Mouse (Mus musculus) MEL (cell line): ENCODE results near the gene Cstf2. TPM values are rescaled to one million over a fixed set of nuclear protein-coding genes. Genes with fewer than 3 reads are reported as not detected.

ENCODE experiments used
- DNase-seq: peaks from one replicate; pipeline ENCODE4 v3.0.0; 2011; ENCODE audit warnings: low read depth, low spot score
- H3K27ac ChIP-seq: 2 replicates; pipeline ENCODE4 v1.5.1; 2012; ENCODE audit warnings: low read depth, mild to moderate bottlenecking, control low read depth, low read length, moderate library complexity; ENCODE audit not compliant: control insufficient read depth
- H3K27me3 ChIP-seq, 2 experiments: fragments of 150-350 bp in 1 of 2; sonication (generic) in 1 of 2; 2 replicates each; pipeline ENCODE4 v1.6.1; 2012; ENCODE audit warnings: low read length in 2 of 2, mild to moderate bottlenecking in 2 of 2, improper control_type of control experiment in 1 of 2, moderate library complexity in 1 of 2; ENCODE audit not compliant: insufficient read depth in 2 of 2, control insufficient read depth in 1 of 2
- H3K36me3 ChIP-seq, 2 experiments: 2 replicates each; pipeline ENCODE4 v1.6.1; 2012 to 2014; ENCODE audit warnings: low read length in 2 of 2, improper control_type of control experiment in 1 of 2, inconsistent platforms in 1 of 2, mild to moderate bottlenecking in 1 of 2; ENCODE audit not compliant: insufficient read depth in 2 of 2, control insufficient read depth in 1 of 2
- H3K4me1 ChIP-seq, 2 experiments: fragments of 150-350 bp in 1 of 2; sonication (generic) in 1 of 2; 2 replicates each; pipeline ENCODE4 v1.6.1; 2012; ENCODE audit warnings: low read length in 2 of 2, improper control_type of control experiment in 1 of 2, mild to moderate bottlenecking in 1 of 2; ENCODE audit not compliant: insufficient read depth in 2 of 2, control insufficient read depth in 1 of 2
- H3K4me3 ChIP-seq, 2 experiments: fragments of 150-350 bp in 1 of 2; sonication (generic) in 1 of 2; 2 replicates each; pipeline ENCODE4 v1.5.1; 2012; ENCODE audit warnings: low read depth in 2 of 2, low read length in 2 of 2, mild to moderate bottlenecking in 2 of 2, moderate library complexity in 2 of 2, control low read depth in 1 of 2, improper control_type of control experiment in 1 of 2; ENCODE audit not compliant: control insufficient read depth in 1 of 2, insufficient read depth in 1 of 2
- H3K79me2 ChIP-seq: 2 replicates; pipeline ENCODE4 v1.6.1; 2012; ENCODE audit warnings: mild to moderate bottlenecking, low read length, moderate library complexity; ENCODE audit not compliant: control insufficient read depth, poor library complexity, insufficient read depth
- H3K9ac ChIP-seq: 2 replicates; pipeline ENCODE4 v1.6.1; 2012; ENCODE audit warnings: low read depth, mild to moderate bottlenecking, control low read depth, low read length, moderate library complexity; ENCODE audit not compliant: control insufficient read depth, poor library complexity, severe bottlenecking
- H3K9me3 ChIP-seq: fragments of 150-350 bp; sonication (generic); replicated peaks from 2 replicates; pipeline ENCODE4 v1.6.1; 2012; ENCODE audit warnings: mild to moderate bottlenecking, low read length, improper control_type of control experiment, moderate library complexity; ENCODE audit not compliant: insufficient read depth
- CHD1 ChIP-seq: IDR thresholded peaks from 2 replicates; pipeline ENCODE4 v1.6.1; 2012; ENCODE audit warnings: low read depth, mild to moderate bottlenecking, inconsistent platforms, low read length, improper control_type of control experiment
- CHD2 ChIP-seq: IDR thresholded peaks from 2 replicates; pipeline ENCODE4 v1.6.1; 2011; ENCODE audit warnings: low read length, improper control_type of control experiment
- CTCF ChIP-seq, 3 experiments: IDR thresholded peaks in 2 of 3; conservative IDR thresholded peaks in 1 of 3; 2 replicates each; pipeline ENCODE4 v1.5.1; 2011 to 2012; ENCODE audit warnings: low read length in 3 of 3, low read depth in 2 of 3, mild to moderate bottlenecking in 2 of 3, improper control_type of control experiment in 1 of 3, inconsistent platforms in 1 of 3, mixed read lengths in 1 of 3, moderate library complexity in 1 of 3; ENCODE audit not compliant: control insufficient read depth in 1 of 3, insufficient read depth in 1 of 3, poor library complexity in 1 of 3, severe bottlenecking in 1 of 3
- E2F4 ChIP-seq: IDR thresholded peaks from 2 replicates; pipeline ENCODE4 v1.6.1; 2011; ENCODE audit warnings: low read depth, low read length, improper control_type of control experiment, borderline replicate concordance
- ELF1 ChIP-seq: IDR thresholded peaks from 2 replicates; pipeline ENCODE4 v1.6.1; 2014; ENCODE audit warnings: low read depth, mild to moderate bottlenecking, inconsistent platforms, low read length, improper control_type of control experiment, moderate library complexity
- ETS1 ChIP-seq: IDR thresholded peaks from 2 replicates; pipeline ENCODE4 v1.6.1; 2012; ENCODE audit warnings: low read depth, mild to moderate bottlenecking, inconsistent platforms, low read length, improper control_type of control experiment, moderate library complexity
- JUND ChIP-seq: IDR thresholded peaks from 2 replicates; pipeline ENCODE4 v1.6.1; 2011; ENCODE audit warnings: low read depth, mild to moderate bottlenecking, improper control_type of control experiment, low read length
- MAX ChIP-seq: IDR thresholded peaks from 2 replicates; pipeline ENCODE4 v1.6.1; 2011; ENCODE audit warnings: low read length, improper control_type of control experiment
- MAZ ChIP-seq: IDR thresholded peaks from 2 replicates; pipeline ENCODE4 v1.6.1; 2012; ENCODE audit warnings: low read depth, mild to moderate bottlenecking, inconsistent platforms, low read length, improper control_type of control experiment
- MXI1 ChIP-seq: IDR thresholded peaks from 2 replicates; pipeline ENCODE4 v1.6.1; 2011; ENCODE audit warnings: mild to moderate bottlenecking, low read depth, low read length, improper control_type of control experiment
- MYB ChIP-seq: IDR thresholded peaks from 2 replicates; pipeline ENCODE4 v1.6.1; 2011; ENCODE audit warnings: mild to moderate bottlenecking, low read depth, low read length, improper control_type of control experiment
- NELFE ChIP-seq: IDR thresholded peaks from 2 replicates; pipeline ENCODE4 v1.6.1; 2011; ENCODE audit warnings: low read depth, low read length, improper control_type of control experiment
- NRF1 ChIP-seq: IDR thresholded peaks from 2 replicates; pipeline ENCODE4 v1.6.1; 2014; ENCODE audit warnings: low read depth, mild to moderate bottlenecking, inconsistent platforms, low read length, improper control_type of control experiment, moderate library complexity; ENCODE audit not compliant: poor library complexity, insufficient read depth, severe bottlenecking
- POLR2AphosphoS2 ChIP-seq: IDR thresholded peaks from 2 replicates; pipeline ENCODE4 v1.6.1; 2011; ENCODE audit warnings: low read length, improper control_type of control experiment
- POLR2AphosphoS5 ChIP-seq: IDR thresholded peaks from 2 replicates; pipeline ENCODE4 v1.6.1; 2012; ENCODE audit warnings: low read depth, borderline replicate concordance, mild to moderate bottlenecking, inconsistent platforms, low read length, moderate library complexity, mixed read lengths
- RAD21 ChIP-seq: IDR thresholded peaks from 2 replicates; pipeline ENCODE4 v1.6.1; 2011; ENCODE audit warnings: mild to moderate bottlenecking, low read depth, low read length, improper control_type of control experiment
- RCOR1 ChIP-seq: IDR thresholded peaks from 2 replicates; pipeline ENCODE4 v1.6.1; 2012; ENCODE audit warnings: low read depth, mild to moderate bottlenecking, inconsistent platforms, low read length, improper control_type of control experiment
- SIN3A ChIP-seq: IDR thresholded peaks from 2 replicates; pipeline ENCODE4 v1.6.1; 2012; ENCODE audit warnings: low read length, improper control_type of control experiment, inconsistent platforms
- SMC3 ChIP-seq: IDR thresholded peaks from 2 replicates; pipeline ENCODE4 v1.6.1; 2011; ENCODE audit warnings: low read depth, low read length, improper control_type of control experiment
- TAL1 ChIP-seq: IDR thresholded peaks from 2 replicates; pipeline ENCODE4 v1.6.1; 2012; ENCODE audit warnings: mild to moderate bottlenecking, inconsistent platforms, low read length, moderate library complexity, mixed read lengths
- TBP ChIP-seq: IDR thresholded peaks from 2 replicates; pipeline ENCODE4 v1.8.0; 2011; ENCODE audit warnings: low read depth, low read length, improper control_type of control experiment
- TCF12 ChIP-seq: IDR thresholded peaks from 2 replicates; pipeline ENCODE4 v1.6.1; 2014; ENCODE audit warnings: low read depth, mild to moderate bottlenecking, inconsistent platforms, low read length, improper control_type of control experiment, moderate library complexity
- USF1 ChIP-seq: IDR thresholded peaks from 2 replicates; pipeline ENCODE4 v1.6.1; 2014; ENCODE audit warnings: low read depth, mild to moderate bottlenecking, inconsistent platforms, low read length, improper control_type of control experiment, moderate library complexity
- ZC3H11A ChIP-seq: IDR thresholded peaks from 2 replicates; pipeline ENCODE4 v1.6.1; 2012; ENCODE audit warnings: low read depth, mild to moderate bottlenecking, inconsistent platforms, low read length, improper control_type of control experiment
- ZMIZ1 ChIP-seq: IDR thresholded peaks from 2 replicates; pipeline ENCODE4 v1.6.1; 2012; ENCODE audit warnings: low read depth, mild to moderate bottlenecking, inconsistent platforms, low read length, improper control_type of control experiment, moderate library complexity
- polyA plus RNA-seq, 2 experiments: library from polyadenylated mRNA; stranded (reverse) in 1 of 2; unstranded in 1 of 2; fragments of >175 nt in 1 of 2; fragments of >200 nt in 1 of 2; gene quantifications; 2 replicates each; pipeline versions ENCODE4 v1.2.1 to v1.2.4; 2012; ENCODE audit warnings: low replicate concordance in 2 of 2, low read depth in 1 of 2; ENCODE audit not compliant: insufficient read length in 2 of 2, insufficient read depth in 1 of 2, missing spikeins in 1 of 2
- total RNA-seq: library from RNA; depleted of rRNA; stranded (reverse); fragments of 300-350 nt; gene quantifications from 2 replicates; pipeline ENCODE4 v1.2.3, GENCODE M21; 2012

The Cstf2 gene
- total and polyA plus RNA-seq, 3 experiments: 180 to 890 (median 354) TPM

- Histone ChIP-seq H3K27ac (no peak overlapping the region), H3K4me3 (no peak overlapping the region), H3K9ac (no peak overlapping the region), H3K36me3 (0 out of 4 replicates have a peak, but pooled peaks cover 0 to 2% of the 10 kb centered on the region in 2 experiments), H3K4me1 (no peaks in the 10 kb centered on the region), H3K9me3 (no peaks in the 10 kb centered on the region), H3K79me2 (no peaks in the 10 kb centered on the region), H3K27me3 (no peaks in the 10 kb centered on the region)
- no peak for DNase-seq
- TF ChIP-seq MAX (no peak), MYB (no peak), MXI1 (no peak), USF1 (no peak), NELFE (no peak), ELF1 (no peak), JUND (no peak), ZMIZ1 (no peak), TCF12 (no peak)
These were observed 69.6 kb downstream of the Cstf2 start for GRCm38 (mm10) chrX:134128549-134128948.

DNA sequence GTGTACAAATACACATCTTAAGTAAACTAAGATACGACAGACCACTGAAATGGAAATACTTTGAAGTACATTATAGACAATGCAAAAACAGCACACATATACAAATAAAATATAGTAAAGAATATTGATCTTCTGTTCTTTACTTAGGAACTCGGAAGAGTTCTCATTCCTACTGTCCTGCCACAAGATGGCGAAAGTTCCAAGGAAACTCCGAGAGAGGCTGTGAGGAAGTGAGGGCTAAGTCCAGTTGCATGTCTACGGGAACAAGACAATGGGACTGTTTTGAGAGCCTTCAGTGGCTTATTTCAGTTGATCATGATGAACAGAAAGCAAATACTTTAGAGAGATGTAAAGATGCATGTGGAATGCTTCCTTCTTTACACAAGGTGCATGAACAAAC lies 73.3 kb downstream of the Cstf2 start:
- H3K27ac ChIP-seq: no peak overlapping the region
- no peaks in the 10 kb centered on the region for H3K27me3 ChIP-seq
- DNase-seq: peak; percentile 39
- H3K4me1 ChIP-seq: no peaks in the 10 kb centered on the region
- TF ChIP-seq RAD21 (peak; percentile 69), CTCF (IDR thresholded peaks at IDR 0.05 in 2 of 3, conservative IDR thresholded peaks at IDR 0.05 in 1 of 3; ENCODE audit: control insufficient read depth in 1 of 3, insufficient read depth in 1 of 3, low read depth in 2 of 3, low read length in 3 of 3, poor library complexity in 1 of 3, severe bottlenecking in 1 of 3) (peak in 2 of 3 experiments; percentile 36 to 57; a peak in 2 of 6 replicates), ZC3H11A (peak; percentile 41), ETS1 (no peak), SMC3 (peak; percentile 65), POLR2AphosphoS2 (no peak), SIN3A (no peak)
- no peak overlapping the region for H3K4me3 ChIP-seq
- H3K9me3 ChIP-seq: no peaks in the 10 kb centered on the region
- 0 out of 4 replicates have a peak, but pooled peaks cover 0 to 2% of the 10 kb centered on the region in 2 experiments for H3K36me3 ChIP-seq
- H3K79me2 ChIP-seq: no peaks in the 10 kb centered on the region
- no peak overlapping the region for H3K9ac ChIP-seq

DNA sequence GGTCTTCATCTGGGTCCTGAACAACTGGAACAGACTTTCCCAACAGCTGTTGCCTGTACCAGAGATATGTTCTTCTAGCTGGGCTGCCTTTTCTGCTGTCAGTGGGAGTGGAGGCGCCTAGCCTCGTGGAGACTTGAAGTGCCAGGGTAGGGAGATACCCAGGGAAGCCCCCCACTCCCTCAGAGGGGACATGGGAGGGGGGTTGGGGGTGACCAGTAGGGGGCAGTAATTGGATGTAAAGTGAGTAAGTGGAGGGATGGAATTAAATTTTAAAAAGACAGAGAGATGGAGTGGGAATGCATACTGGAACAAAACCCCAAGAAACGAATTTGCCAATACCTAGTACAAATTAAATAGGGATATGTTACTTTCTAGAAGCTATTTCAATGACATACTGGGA lies 74.8 kb downstream of the Cstf2 start:
- peak; percentile 63 for TF ChIP-seq RAD21
- TF ChIP-seq E2F4: no peak
- TF ChIP-seq SMC3: peak; percentile 66
- TF ChIP-seq RCOR1: no peak
- TF ChIP-seq NELFE: no peak
- TF ChIP-seq CTCF (IDR thresholded peaks at IDR 0.05 in 2 of 3, conservative IDR thresholded peaks at IDR 0.05 in 1 of 3; ENCODE audit: control insufficient read depth in 1 of 3, insufficient read depth in 1 of 3, low read depth in 2 of 3, low read length in 3 of 3, poor library complexity in 1 of 3, severe bottlenecking in 1 of 3): peak; percentile 59 to 62 (median 60)
- TF ChIP-seq POLR2AphosphoS5: no peak
- no peak for TF ChIP-seq CHD1
- no peak for TF ChIP-seq CHD2
- no peak for TF ChIP-seq TAL1
- no peak for TF ChIP-seq SIN3A
- peak; percentile 47 for TF ChIP-seq ZC3H11A
- no peak for TF ChIP-seq NRF1
- TF ChIP-seq TBP: no peak
- no peak for TF ChIP-seq ZMIZ1
- 0 out of 2 replicates have a peak, but pooled peaks have one; percentile 58 for TF ChIP-seq MAZ
- peak; percentile 38 for DNase-seq
- H3K27ac ChIP-seq: no peak overlapping the region
- H3K9me3 ChIP-seq: no peaks in the 10 kb centered on the region
- H3K9ac ChIP-seq: no peak overlapping the region
- no peaks in the 10 kb centered on the region for H3K27me3 ChIP-seq
- H3K36me3 ChIP-seq: peaks cover 0 to 5% of the 10 kb centered on the region in 2 experiments; a peak in 1 of 4 replicates
- H3K79me2 ChIP-seq: no peaks in the 10 kb centered on the region
- no peak overlapping the region for H3K4me3 ChIP-seq
- H3K4me1 ChIP-seq: peaks cover 0 to 3% of the 10 kb centered on the region in 2 experiments; a peak in 2 of 4 replicates
